Mouse (Mus musculus) liver, postnatal 0 days (tissue): Measurements from ENCODE around the gene Ampd3. TPM values are rescaled to one million over a fixed set of nuclear protein-coding genes. Genes with fewer than 3 reads are reported as not detected.

Experiments
- ATAC-seq: fragments of 200-750 bp; cut with Nextera tagmentation; 2 replicates; pipeline ENCODE4 v1.8.0; 2017; ENCODE audit warnings: mild to moderate bottlenecking, moderate library complexity
- DNase-seq: peaks from one replicate; pipeline ENCODE4 v3.0.0-alpha.2; 2016
- H3K27ac ChIP-seq: fragments of 300-500 bp; sonication (generic); 2 replicates; pipeline ENCODE4 v1.5.1; 2014; ENCODE audit warnings: antibody characterized with exemption, moderate library complexity, mild to moderate bottlenecking, low read depth
- H3K27me3 ChIP-seq: fragments of 300-500 bp; sonication (generic); 2 replicates; pipeline ENCODE4 v1.6.1; 2014; ENCODE audit warnings: low read length, control low read depth, mixed read lengths; ENCODE audit not compliant: insufficient read depth
- H3K36me3 ChIP-seq: fragments of 300-500 bp; sonication (generic); replicated peaks from 2 replicates; pipeline ENCODE4 v1.6.1; 2014; ENCODE audit warnings: mild to moderate bottlenecking, control low read depth, low read length, moderate library complexity, mixed read lengths; ENCODE audit not compliant: insufficient read depth
- H3K4me1 ChIP-seq: fragments of 300-500 bp; sonication (generic); 2 replicates; pipeline ENCODE4 v1.6.1; 2014; ENCODE audit warnings: antibody characterized with exemption, mild to moderate bottlenecking, control low read depth; ENCODE audit not compliant: insufficient read depth
- H3K4me2 ChIP-seq: fragments of 300-500 bp; sonication (generic); 2 replicates; pipeline ENCODE4 v1.6.1; 2014; ENCODE audit warnings: low read depth, mild to moderate bottlenecking, low read length, moderate library complexity, mixed read lengths
- H3K4me3 ChIP-seq: fragments of 300-500 bp; sonication (generic); 2 replicates; pipeline ENCODE4 v1.5.1; 2014; ENCODE audit warnings: low read depth, low read length
- H3K9ac ChIP-seq: fragments of 300-500 bp; sonication (generic); replicated peaks from 2 replicates; pipeline ENCODE4 v1.6.1; 2014; ENCODE audit warnings: mild to moderate bottlenecking, moderate library complexity
- H3K9me3 ChIP-seq: fragments of 300-500 bp; sonication (generic); 2 replicates; pipeline ENCODE4 v1.6.1; 2016; ENCODE audit warnings: mild to moderate bottlenecking, control low read depth, low read length, mixed read lengths
- CTCF ChIP-seq: sonication (generic); IDR thresholded peaks from 2 replicates; pipeline ENCODE4 v1.5.1; 2016; ENCODE audit warnings: antibody characterized with exemption, low read depth
- EP300 ChIP-seq: IDR thresholded peaks from 2 replicates; pipeline ENCODE4 v1.6.1; 2016; ENCODE audit warnings: antibody characterized with exemption, low read depth, mild to moderate bottlenecking
- WGBS: fragments of 180-500 bp; shearing (Covaris S2); extraction: QIAGEN DNeasy Blood & Tissue Kit; methylation state at CpG from one replicate; pipeline ENCODE4 v1.1.7; 2014; ENCODE audit not compliant: insufficient replicate concordance; 5-methylcytosine and 5-hydroxymethylcytosine counted together
- polyA plus RNA-seq: library from polyadenylated mRNA; unstranded; fragments of >200 nt; fragmentation: Nextera tagmentation; extraction: Ambion mirVana; gene quantifications from 2 replicates; pipeline ENCODE4 v1.2.1, GENCODE M21; 2015

Ampd3 gene
- polyA plus RNA-seq, result 12.3 and 16.6 TPM in 2 replicates

DNA sequence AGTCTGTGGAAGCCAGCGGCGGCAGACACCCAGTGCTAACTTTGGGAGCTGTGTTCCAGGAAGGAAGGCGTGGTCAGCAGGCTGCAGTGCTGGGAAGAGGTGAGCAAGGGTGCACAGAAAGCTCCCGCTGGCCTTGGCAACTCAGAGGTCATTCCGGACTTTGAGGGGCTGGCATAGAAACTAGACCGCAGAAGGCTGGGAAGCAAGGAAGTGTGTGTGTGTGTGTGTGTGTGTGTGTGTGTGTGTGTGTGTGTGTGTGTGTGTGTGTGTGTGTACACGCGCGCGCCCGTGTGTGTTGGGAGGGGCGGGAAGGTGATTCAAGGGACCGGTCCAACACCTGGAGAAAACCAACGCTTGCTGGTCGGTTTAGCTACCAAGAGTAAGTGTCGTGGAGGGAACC is at the start of gene Ampd3:
Ampd3 (plus strand) TSS at position 206 of the 400 bp plus-strand sequence.
- H3K36me3 ChIP-seq, result no peaks in the 10 kb centered on the region
- no peak for TF ChIP-seq CTCF
- TF ChIP-seq EP300, result no peak
- ATAC-seq (no peak), DNase-seq (peak; percentile 16)
- H3K27ac ChIP-seq, result peak within 1 kb of the TSS; percentile 72
- 34% methylated on average over 16 of the region's 16 CpGs for WGBS
- no peaks in the 10 kb centered on the region for H3K9me3 ChIP-seq
- peak within 1 kb of the TSS; percentile 93 for H3K4me2 ChIP-seq
- peaks cover 41% of the 10 kb centered on the region for H3K4me1 ChIP-seq
- peak within 1 kb of the TSS; percentile 76 for H3K9ac ChIP-seq
- no peaks in the 10 kb centered on the region; the same call in 1 of the 2 replicates for H3K27me3 ChIP-seq
- H3K4me3 ChIP-seq, result peak within 1 kb of the TSS; percentile 64

DNA sequence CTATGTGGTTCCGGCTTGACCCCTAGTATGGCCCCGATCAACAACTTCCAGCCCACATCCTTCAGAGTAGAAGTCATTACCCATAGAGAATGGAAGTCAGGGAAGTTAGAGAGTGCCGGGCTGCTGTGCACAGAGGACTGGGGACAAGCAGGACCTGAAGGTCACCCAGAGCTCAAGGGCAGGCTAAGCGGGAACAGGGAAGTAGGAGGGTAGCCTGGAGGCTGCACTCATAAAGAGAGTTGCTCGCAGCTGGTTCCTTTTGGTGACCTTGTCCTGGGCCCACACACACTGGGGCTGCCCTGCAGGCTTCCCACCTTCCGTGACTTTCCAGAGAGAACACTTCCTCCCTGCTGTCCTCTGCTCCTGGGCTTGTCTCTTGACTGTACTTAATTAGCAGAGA is 49.5 kb upstream of the Ampd3 start:
- DNase-seq (no peak), ATAC-seq (no peak)
- no peak overlapping the region for H3K4me3 ChIP-seq
- no peak overlapping the region for H3K4me2 ChIP-seq
- TF ChIP-seq EP300, result no peak
- TF ChIP-seq CTCF, result no peak
- no peaks in the 10 kb centered on the region for H3K27me3 ChIP-seq
- no peak overlapping the region for H3K9ac ChIP-seq
- H3K36me3 ChIP-seq, result no peaks in the 10 kb centered on the region
- no peaks in the 10 kb centered on the region for H3K4me1 ChIP-seq
- WGBS, result 72% methylated on average over 6 of the region's 6 CpGs
- no peaks in the 10 kb centered on the region for H3K9me3 ChIP-seq
- no peak overlapping the region for H3K27ac ChIP-seq

DNA sequence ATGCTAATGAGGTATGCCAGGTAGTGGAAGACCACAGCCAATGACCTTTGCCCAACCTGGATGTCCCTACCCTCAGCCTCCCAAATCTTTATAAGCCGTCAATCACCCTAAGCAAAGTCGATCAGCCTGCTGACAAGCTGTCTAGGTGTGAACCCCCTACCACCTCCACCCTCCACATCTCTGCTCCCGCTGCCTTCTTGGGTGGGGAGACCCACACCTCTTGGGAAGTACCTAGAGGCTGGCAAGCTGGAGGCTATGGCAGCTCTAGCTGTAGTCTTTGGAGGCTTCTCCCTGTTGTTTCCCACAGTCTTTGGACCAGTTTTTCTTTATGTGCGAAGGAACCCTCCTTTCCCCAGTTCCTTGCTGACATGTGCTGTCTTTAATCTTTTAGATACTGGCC is 48.1 kb upstream of the Ampd3 start:
- 64% methylated on average over 4 of the region's 4 CpGs for WGBS
- H3K4me3 ChIP-seq, result no peak overlapping the region
- no peak for TF ChIP-seq CTCF
- no peak for TF ChIP-seq EP300
- DNase-seq (no peak), ATAC-seq (no peak)
- no peaks in the 10 kb centered on the region for H3K27me3 ChIP-seq
- no peak overlapping the region for H3K4me2 ChIP-seq
- no peaks in the 10 kb centered on the region for H3K9me3 ChIP-seq
- no peak overlapping the region for H3K27ac ChIP-seq
- no peaks in the 10 kb centered on the region for H3K4me1 ChIP-seq
- no peaks in the 10 kb centered on the region for H3K36me3 ChIP-seq
- H3K9ac ChIP-seq, result no peak overlapping the region

DNA sequence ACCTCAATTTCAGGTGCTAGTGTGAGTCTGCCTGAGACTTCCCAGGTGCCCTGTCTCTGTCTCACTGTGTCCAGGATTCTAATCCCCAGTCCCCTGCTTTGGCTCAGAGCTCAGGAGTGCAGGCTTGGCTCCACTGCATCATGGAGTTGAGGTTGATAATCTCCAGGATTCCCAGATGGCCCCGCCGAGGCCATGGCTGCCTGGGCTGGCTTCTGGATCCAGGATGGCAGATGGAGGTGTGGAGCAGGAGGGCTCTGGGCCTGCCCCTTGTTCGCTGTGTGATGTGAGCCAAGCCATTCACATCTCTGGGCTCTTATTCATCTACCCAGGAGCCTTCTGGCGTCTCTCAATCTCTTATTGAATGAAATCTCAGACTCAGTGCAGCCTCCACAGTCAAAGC is 45.8 kb upstream of the Ampd3 start:
- Histone ChIP-seq H3K36me3 (no peaks in the 10 kb centered on the region), H3K4me1 (no peaks in the 10 kb centered on the region), H3K9ac (no peak overlapping the region), H3K9me3 (no peaks in the 10 kb centered on the region), H3K27ac (no peak overlapping the region), H3K4me2 (no peak overlapping the region), H3K4me3 (no peak overlapping the region), H3K27me3 (no peaks in the 10 kb centered on the region)
- WGBS, result 71% methylated on average over 4 of the region's 4 CpGs
- no peak for ATAC-seq
- TF ChIP-seq EP300 (no peak), CTCF (no peak)
- no peak for DNase-seq

DNA sequence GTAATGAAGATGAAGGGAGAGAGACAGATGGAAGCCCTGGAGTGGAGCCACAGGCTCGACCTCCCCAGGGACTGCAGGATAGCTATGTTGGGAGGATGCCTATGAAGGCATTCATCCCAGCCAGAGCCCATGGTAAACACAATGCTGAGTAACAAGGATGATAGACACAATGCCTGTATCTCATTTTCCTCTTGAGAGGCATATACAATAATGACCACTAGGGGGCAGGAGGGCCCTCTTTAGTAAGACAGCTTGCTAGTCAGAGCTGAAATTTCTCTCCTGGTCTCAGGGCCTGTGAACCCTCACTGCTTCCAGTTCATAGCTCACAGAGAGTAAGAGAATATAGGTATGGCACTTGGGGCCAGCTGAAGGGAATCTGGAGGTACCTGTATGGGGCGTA is 41.0 kb upstream of the Ampd3 start:
- Histone ChIP-seq H3K9ac (no peak overlapping the region), H3K4me3 (no peak overlapping the region), H3K9me3 (no peaks in the 10 kb centered on the region), H3K4me2 (no peak overlapping the region), H3K4me1 (no peaks in the 10 kb centered on the region), H3K27ac (no peak overlapping the region), H3K36me3 (no peaks in the 10 kb centered on the region), H3K27me3 (no peaks in the 10 kb centered on the region)
- DNase-seq (peak; percentile 55), ATAC-seq (no peak)
- TF ChIP-seq CTCF (peak; percentile 96), EP300 (no peak)
- 30% methylated on average over 2 of the region's 2 CpGs for WGBS

DNA sequence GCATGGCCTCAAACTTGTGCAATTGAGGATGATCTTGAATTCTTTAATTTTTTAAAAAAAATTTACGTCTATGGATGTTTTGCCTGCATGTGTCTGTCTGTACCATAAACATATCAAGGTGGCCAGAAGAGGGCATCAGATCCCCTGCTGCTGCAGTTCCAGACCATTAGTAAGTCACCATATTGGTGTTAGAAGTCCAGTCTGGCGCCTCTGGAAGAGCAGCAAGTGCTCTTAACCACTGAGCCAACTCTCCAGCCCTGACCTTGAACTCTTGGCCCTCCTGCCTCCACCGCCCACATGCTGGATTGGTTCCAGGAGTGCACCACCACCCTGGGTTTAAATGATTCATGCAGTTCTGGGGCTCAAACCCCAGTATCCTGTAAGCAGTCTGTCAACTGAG is 39.1 kb upstream of the Ampd3 start:
- peak; percentile 41 for DNase-seq
- Histone ChIP-seq H3K27me3 (no peaks in the 10 kb centered on the region), H3K36me3 (no peaks in the 10 kb centered on the region), H3K27ac (no peak overlapping the region), H3K9me3 (no peaks in the 10 kb centered on the region), H3K4me3 (no peak overlapping the region), H3K9ac (no peak overlapping the region), H3K4me2 (no peak overlapping the region), H3K4me1 (no peaks in the 10 kb centered on the region)
- WGBS, result 30% methylated on average over 3 of the region's 3 CpGs
- TF ChIP-seq CTCF (peak; percentile 75), EP300 (no peak)
- ATAC-seq, result no peak; the same call in 1 of the 2 replicates

DNA sequence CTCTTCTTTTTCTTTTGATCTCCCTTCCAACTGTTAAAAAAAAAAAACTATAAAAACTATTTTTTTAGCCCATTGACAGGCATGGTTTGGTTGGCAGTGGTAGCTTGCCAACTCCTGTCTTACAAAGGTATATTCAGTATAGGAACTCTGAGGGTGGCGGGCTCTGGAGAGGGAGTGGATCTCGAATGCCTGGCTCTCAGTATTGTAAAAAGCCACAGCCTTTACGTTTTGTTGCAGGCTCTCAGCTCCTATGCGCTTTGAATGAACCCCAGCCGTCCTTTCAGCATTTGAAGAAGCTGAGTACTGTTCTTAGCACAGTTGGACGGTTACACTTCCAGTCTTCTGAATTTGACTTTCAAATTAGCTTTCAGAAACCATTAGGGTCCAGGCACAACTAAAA is 38.7 kb upstream of the Ampd3 start:
- ATAC-seq, result no peak
- WGBS, result 75% methylated on average over 6 of the region's 6 CpGs
- no peak for TF ChIP-seq EP300
- TF ChIP-seq CTCF, result no peak

More for the DNA sequence above, 38.7 kb upstream of the Ampd3 start:
- no peaks in the 10 kb centered on the region for H3K4me1 ChIP-seq
- H3K4me3 ChIP-seq, result no peak overlapping the region
- no peaks in the 10 kb centered on the region for H3K9me3 ChIP-seq
- H3K9ac ChIP-seq, result no peak overlapping the region
- no peaks in the 10 kb centered on the region for H3K36me3 ChIP-seq
- H3K27ac ChIP-seq, result no peak overlapping the region
- no peak for DNase-seq
- no peaks in the 10 kb centered on the region for H3K27me3 ChIP-seq
- H3K4me2 ChIP-seq, result no peak overlapping the region
